Mouse (Mus musculus) monocyte, adult 2 months (primary cell): ENCODE results near the gene Asap3.

Experiments used
- DNase-seq, 2 experiments: peaks; one replicate each; pipeline ENCODE4 v3.0.0; 2022; ENCODE audit warnings: low spot score in 2 of 2, low read depth in 1 of 2

Gene Asap3

DNA sequence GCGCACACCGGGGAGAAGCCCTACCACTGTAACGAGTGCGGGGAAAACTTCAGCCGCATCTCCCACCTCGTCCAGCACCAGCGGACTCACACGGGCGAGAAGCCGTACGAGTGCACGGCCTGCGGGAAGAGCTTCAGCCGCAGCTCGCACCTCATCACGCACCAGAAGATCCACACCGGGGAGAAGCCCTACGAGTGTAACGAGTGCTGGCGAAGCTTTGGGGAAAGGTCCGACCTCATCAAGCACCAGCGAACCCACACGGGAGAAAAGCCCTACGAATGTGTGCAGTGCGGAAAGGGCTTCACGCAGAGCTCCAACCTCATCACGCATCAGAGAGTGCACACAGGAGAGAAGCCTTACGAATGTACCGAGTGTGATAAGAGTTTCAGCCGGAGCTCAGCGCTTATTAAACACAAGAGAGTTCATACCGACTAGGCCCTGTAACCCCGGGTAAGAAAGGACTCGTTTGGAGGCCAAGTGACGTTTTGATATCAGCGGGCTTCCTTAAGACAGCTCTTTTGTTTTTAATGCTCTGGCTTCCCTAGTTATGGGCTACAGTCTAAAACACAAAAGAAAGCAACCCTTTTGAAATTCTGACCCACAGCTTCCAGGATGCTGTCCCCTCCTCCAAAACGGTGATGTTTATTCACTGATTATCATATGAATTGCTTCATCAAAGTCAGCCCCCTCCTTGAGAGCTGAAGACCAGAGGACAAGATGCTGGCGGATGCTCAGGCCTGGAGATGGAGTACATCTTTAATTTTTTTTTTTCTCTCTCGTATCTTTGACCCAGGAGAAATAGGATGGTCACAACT, 84.8 kb downstream of the Asap3 start:
- no peak for DNase-seq

DNA sequence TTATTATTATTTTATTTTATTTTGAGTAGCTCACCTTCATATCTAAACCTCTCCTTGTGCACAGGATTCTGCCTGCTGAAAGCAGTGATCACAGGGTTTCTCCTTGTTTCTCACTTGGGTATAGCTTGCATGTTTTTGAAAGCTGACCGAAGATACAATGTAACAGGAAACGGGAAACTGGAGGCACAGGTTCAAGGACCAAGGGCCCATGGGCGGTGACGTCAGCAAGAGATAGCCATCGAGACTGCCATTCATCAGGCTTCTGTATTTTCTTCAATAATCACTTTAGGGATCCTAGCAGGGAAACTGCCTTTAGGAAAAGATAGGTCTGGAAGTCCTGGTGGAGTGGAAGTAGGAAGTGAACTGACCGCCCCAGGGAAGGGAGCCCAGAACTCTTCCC, 85.5 kb downstream of the Asap3 start:
- no peak for DNase-seq
